ENCODE assay signal across 12 mouse cellular contexts in genomic region chr5:75974543-75975130, GRCm38 (mm10). TPM values are rescaled to one million over a fixed set of nuclear protein-coding genes. Genes with fewer than 3 reads are reported as not detected.
DNase-seq lines count a peak whose midpoint lies in the region; ATAC-seq lines count a peak whose summit lies in the region.
"Had no signal": no experiment of that assay in that cellular context is flagged by ENCODE, and none has a peak within 500 bp of the region (broad histone marks: within the 10 kb centered on the region; RNA-seq: fewer than 3 reads in every experiment).

No protein-coding gene starts in this region.

- no peak for ATAC-seq in kidney, embryonic 15.5 days (replicated peaks; ENCODE audit: low FRiP score)
- no peak for ATAC-seq in lung, embryonic 15.5 days (ENCODE audit: borderline replicate concordance, extremely low read depth, low FRiP score, low TSS enrichment)
- ATAC-seq in midbrain, embryonic 15.5 days (replicated peaks), result no peak

- no peak overlapping the region for H3K27ac ChIP-seq in embryonic facial prominence, embryonic 10.5 days (replicated peaks)
- 0 out of 2 replicates have a peak overlapping the region, but pooled peaks have one; percentile 4 for H3K27ac ChIP-seq in kidney, embryonic 15.5 days
- peak overlapping the region; percentile 35; the same call in 1 of the 2 replicates for H3K27ac ChIP-seq in lung, embryonic 15.5 days
- H3K27ac ChIP-seq in midbrain, embryonic 15.5 days, result no peak overlapping the region
- H3K27ac ChIP-seq: stomach, embryonic 15.5 days had no signal

- 49% methylated on average over 7 of the region's 7 CpGs for WGBS in embryonic facial prominence, embryonic 10.5 days
- 61% methylated on average over 7 of the region's 7 CpGs for WGBS in kidney, embryonic 15.5 days
- 56% methylated on average over 7 of the region's 7 CpGs for WGBS in lung, embryonic 15.5 days
- WGBS in midbrain, embryonic 15.5 days, result 60% methylated on average over 7 of the region's 7 CpGs

- peaks cover 65% of the 10 kb centered on the region for H3K27me3 ChIP-seq in embryonic facial prominence, embryonic 10.5 days (replicated peaks; ENCODE audit: low read depth, poor library complexity, severe bottlenecking)
- peaks cover 43% of the 10 kb centered on the region for H3K27me3 ChIP-seq in kidney, embryonic 15.5 days
- H3K27me3 ChIP-seq in lung, embryonic 15.5 days, result peaks cover 43% of the 10 kb centered on the region
- peaks cover 27% of the 10 kb centered on the region for H3K27me3 ChIP-seq in midbrain, embryonic 15.5 days (replicated peaks)

- DNase-seq in embryo, embryonic 10 days (ENCODE audit: low spot score), result peak; percentile 11
- DNase-seq in embryo, embryonic 11 days, result no peak
- DNase-seq in embryonic facial prominence, embryonic 10.5 days (ENCODE audit: low spot score), result no peak
- no peak for DNase-seq in cerebellum, postnatal 10 days
- DNase-seq in frontal cortex, postnatal 25 days (ENCODE audit: low spot score in 2 of 2), result no peak
- DNase-seq: layer of hippocampus, adult 9-11 months had no signal

- H3K9ac ChIP-seq in kidney, embryonic 15.5 days, result no peak overlapping the region
- H3K9ac ChIP-seq in lung, embryonic 15.5 days, result no peak overlapping the region
- H3K9ac ChIP-seq in midbrain, embryonic 15.5 days, result no peak overlapping the region
- H3K9ac ChIP-seq: stomach, embryonic 15.5 days had no signal

- no peaks in the 10 kb centered on the region for H3K36me3 ChIP-seq in embryonic facial prominence, embryonic 10.5 days (replicated peaks)
- H3K36me3 ChIP-seq in kidney, embryonic 15.5 days, result no peaks in the 10 kb centered on the region
- H3K36me3 ChIP-seq in lung, embryonic 15.5 days, result no peaks in the 10 kb centered on the region
- H3K36me3 ChIP-seq in midbrain, embryonic 15.5 days (replicated peaks), result no peaks in the 10 kb centered on the region
- H3K36me3 ChIP-seq: stomach, embryonic 15.5 days had no signal

- H3K4me1 ChIP-seq in embryonic facial prominence, embryonic 10.5 days, result peaks cover 24% of the 10 kb centered on the region
- peaks cover 20% of the 10 kb centered on the region for H3K4me1 ChIP-seq in kidney, embryonic 15.5 days
- peaks cover 11% of the 10 kb centered on the region for H3K4me1 ChIP-seq in lung, embryonic 15.5 days
- H3K4me1 ChIP-seq in midbrain, embryonic 15.5 days, result peaks cover 24% of the 10 kb centered on the region

- no peaks in the 10 kb centered on the region for H3K9me3 ChIP-seq in embryonic facial prominence, embryonic 10.5 days
- no peaks in the 10 kb centered on the region for H3K9me3 ChIP-seq in kidney, embryonic 15.5 days (replicated peaks)
- H3K9me3 ChIP-seq in lung, embryonic 15.5 days, result no peaks in the 10 kb centered on the region
- H3K9me3 ChIP-seq in midbrain, embryonic 15.5 days, result no peaks in the 10 kb centered on the region
- H3K9me3 ChIP-seq: stomach, embryonic 15.5 days had no signal

- H3K4me2 ChIP-seq in kidney, embryonic 15.5 days, result peak overlapping the region; percentile 4
- 0 out of 2 replicates have a peak overlapping the region, but pooled peaks have one; percentile 17 for H3K4me2 ChIP-seq in lung, embryonic 15.5 days
- H3K4me2 ChIP-seq in midbrain, embryonic 15.5 days, result no peak overlapping the region
- H3K4me2 ChIP-seq: midbrain, embryonic 11.5 days; stomach, embryonic 15.5 days had no signal

- 0 out of 2 replicates have a peak overlapping the region, but pooled peaks have one; percentile 72 for H3K4me3 ChIP-seq in embryonic facial prominence, embryonic 10.5 days
- peak overlapping the region; percentile 61 for H3K4me3 ChIP-seq in kidney, embryonic 15.5 days (replicated peaks)
- peak overlapping the region; percentile 54 for H3K4me3 ChIP-seq in lung, embryonic 15.5 days
- H3K4me3 ChIP-seq in midbrain, embryonic 15.5 days, result no peak overlapping the region
- H3K4me3 ChIP-seq: erythroblast, embryonic 14.5 days; stomach, embryonic 15.5 days had no signal

RNA-seq across cellular contexts. Expression of gene Kdr, which starts 3.6 kb away (rescaled TPM):
- 25.5 and 26.0 TPM in 2 replicates for polyA plus RNA-seq in embryonic facial prominence, embryonic 10.5 days (2016; fragmentation: Nextera tagmentation; extraction: Ambion mirVana)
- polyA plus RNA-seq in kidney, embryonic 15.5 days (2015; fragmentation: Nextera tagmentation; extraction: Ambion mirVana), result 37.8 and 41.7 TPM in 2 replicates
- polyA plus RNA-seq in lung, embryonic 15.5 days (2015; fragmentation: Nextera tagmentation; extraction: Ambion mirVana), result 55.3 and 60.7 TPM in 2 replicates
- 25.0 and 25.4 TPM in 2 replicates for polyA plus RNA-seq in midbrain, embryonic 15.5 days (2015; fragmentation: Nextera tagmentation; extraction: Ambion mirVana)

Comparison
In these comparisons a context has a peak if more than half of its experiments do, and no peak if none do; other contexts are left out.
1. H3K27ac ChIP-seq: peak in kidney, embryonic 15.5 days (single experiment) and lung, embryonic 15.5 days (single experiment); none in embryonic facial prominence, embryonic 10.5 days (single experiment) and midbrain, embryonic 15.5 days (single experiment).